Mouse (Mus musculus): ENCODE measurements around the gene Tfap2a. TPM values are rescaled to one million over a fixed set of nuclear protein-coding genes. Genes with fewer than 3 reads are reported as not detected.

Tfap2a gene
- polyA plus RNA-seq, 1 experiment from 2014 or later = 1.2 TPM

- WGBS = under 1% methylated on average over 63 of the region's 70 CpGs
- Histone ChIP-seq H3K4me1 (ENCODE audit: control insufficient read depth, insufficient read depth, low read length) (no peaks in the 10 kb centered on the region), H3K9me3 (ENCODE audit: control insufficient read depth, low read depth, low read length) (no peaks in the 10 kb centered on the region), H3K36me3 (ENCODE audit: control insufficient read depth, insufficient read depth, low read length) (no peaks in the 10 kb centered on the region), H3K9ac (replicated peaks; ENCODE audit: low read depth, low read length) (no peak overlapping the region; the same call in 1 of the 2 replicates), H3K4me3 (ENCODE audit: low read depth, low read length) (peak overlapping the region; percentile 48), H3K27ac (ENCODE audit: low read length) (no peak overlapping the region), H3K27me3 (ENCODE audit: control insufficient read depth, insufficient read depth, low read length) (peaks cover 58% of the 10 kb centered on the region), H3K4me2 (replicated peaks; ENCODE audit: low read depth, low read length) (peak overlapping the region; percentile 76)
- ATAC-seq (ENCODE audit: insufficient number of reproducible peaks, insufficient read depth, low FRiP score, low read depth) = peak; percentile 96
These were observed 15.2 kb downstream of the Tfap2a start for GRCm38 (mm10) chr13:40722741-40723597.

DNA sequence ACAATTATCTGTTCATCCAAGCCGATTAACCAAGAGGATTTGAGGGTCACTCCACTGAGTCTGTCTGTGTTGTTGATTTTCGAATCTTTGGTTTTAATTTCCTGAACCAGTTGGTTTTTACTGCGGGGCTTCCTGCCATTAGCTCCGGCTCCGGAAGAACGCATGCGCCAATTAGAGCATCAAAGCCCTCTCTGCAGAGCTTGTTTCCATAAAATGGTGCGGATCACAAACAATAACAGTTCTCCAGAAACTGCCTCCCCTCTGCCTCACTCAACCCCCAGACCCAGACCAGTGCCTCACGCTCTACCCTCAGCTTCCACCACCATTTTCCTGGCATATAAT, 18.5 kb downstream of the Tfap2a start:
- Histone ChIP-seq H3K9me3 (ENCODE audit: control insufficient read depth, low read depth, low read length) (no peaks in the 10 kb centered on the region), H3K4me1 (ENCODE audit: control insufficient read depth, insufficient read depth, low read length) (no peaks in the 10 kb centered on the region), H3K9ac (replicated peaks; ENCODE audit: low read depth, low read length) (no peak overlapping the region), H3K36me3 (ENCODE audit: control insufficient read depth, insufficient read depth, low read length) (no peaks in the 10 kb centered on the region), H3K27me3 (ENCODE audit: control insufficient read depth, insufficient read depth, low read length) (peaks cover 63% of the 10 kb centered on the region), H3K4me3 (ENCODE audit: low read depth, low read length) (no peak overlapping the region), H3K27ac (ENCODE audit: low read length) (no peak overlapping the region), H3K4me2 (replicated peaks; ENCODE audit: low read depth, low read length) (no peak overlapping the region)
- 10% methylated on average over 9 of the region's 9 CpGs for WGBS
- no peak for ATAC-seq (ENCODE audit: insufficient number of reproducible peaks, insufficient read depth, low FRiP score, low read depth)

DNA sequence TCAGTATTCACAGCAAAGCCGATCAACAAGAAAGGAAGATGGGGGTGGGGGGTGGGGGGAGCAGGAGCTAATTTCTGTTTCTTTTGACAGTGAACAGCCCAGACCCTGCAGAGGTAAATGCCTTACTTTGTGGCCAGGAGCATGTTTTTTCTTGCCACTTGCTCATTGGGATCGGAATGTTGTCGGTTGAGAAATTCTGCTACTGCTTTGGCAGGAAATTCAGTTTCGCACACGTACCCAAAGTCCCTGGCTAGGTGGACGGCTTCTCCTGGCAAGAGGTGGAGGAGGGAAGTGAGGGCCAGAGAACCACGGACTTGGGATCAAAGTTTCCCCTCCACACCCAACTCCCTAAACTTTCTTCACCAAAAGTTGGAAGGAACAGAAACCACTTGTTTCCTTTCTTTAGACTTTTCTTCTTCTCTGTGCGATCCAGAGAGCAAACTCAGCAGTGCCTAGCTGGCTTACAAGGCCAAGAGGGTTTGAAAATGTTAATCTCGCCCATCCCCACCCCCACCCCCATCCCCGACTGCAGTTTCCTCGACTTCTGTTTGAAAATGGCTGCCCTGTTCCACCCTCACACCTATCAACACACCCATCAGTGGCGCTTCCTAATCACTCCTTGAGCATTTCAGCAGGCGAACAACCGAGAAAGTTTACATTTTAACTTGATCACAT, 19.0 kb downstream of the Tfap2a start:
- Histone ChIP-seq H3K9me3 (ENCODE audit: control insufficient read depth, low read depth, low read length) (no peaks in the 10 kb centered on the region), H3K4me2 (replicated peaks; ENCODE audit: low read depth, low read length) (no peak overlapping the region), H3K27me3 (ENCODE audit: control insufficient read depth, insufficient read depth, low read length) (peaks cover 64% of the 10 kb centered on the region), H3K27ac (ENCODE audit: low read length) (no peak overlapping the region), H3K4me1 (ENCODE audit: control insufficient read depth, insufficient read depth, low read length) (no peaks in the 10 kb centered on the region), H3K36me3 (ENCODE audit: control insufficient read depth, insufficient read depth, low read length) (no peaks in the 10 kb centered on the region), H3K9ac (replicated peaks; ENCODE audit: low read depth, low read length) (no peak overlapping the region), H3K4me3 (ENCODE audit: low read depth, low read length) (no peak overlapping the region)
- 11% methylated on average over 14 of the region's 14 CpGs for WGBS
- ATAC-seq (ENCODE audit: insufficient number of reproducible peaks, insufficient read depth, low FRiP score, low read depth) = no peak

DNA sequence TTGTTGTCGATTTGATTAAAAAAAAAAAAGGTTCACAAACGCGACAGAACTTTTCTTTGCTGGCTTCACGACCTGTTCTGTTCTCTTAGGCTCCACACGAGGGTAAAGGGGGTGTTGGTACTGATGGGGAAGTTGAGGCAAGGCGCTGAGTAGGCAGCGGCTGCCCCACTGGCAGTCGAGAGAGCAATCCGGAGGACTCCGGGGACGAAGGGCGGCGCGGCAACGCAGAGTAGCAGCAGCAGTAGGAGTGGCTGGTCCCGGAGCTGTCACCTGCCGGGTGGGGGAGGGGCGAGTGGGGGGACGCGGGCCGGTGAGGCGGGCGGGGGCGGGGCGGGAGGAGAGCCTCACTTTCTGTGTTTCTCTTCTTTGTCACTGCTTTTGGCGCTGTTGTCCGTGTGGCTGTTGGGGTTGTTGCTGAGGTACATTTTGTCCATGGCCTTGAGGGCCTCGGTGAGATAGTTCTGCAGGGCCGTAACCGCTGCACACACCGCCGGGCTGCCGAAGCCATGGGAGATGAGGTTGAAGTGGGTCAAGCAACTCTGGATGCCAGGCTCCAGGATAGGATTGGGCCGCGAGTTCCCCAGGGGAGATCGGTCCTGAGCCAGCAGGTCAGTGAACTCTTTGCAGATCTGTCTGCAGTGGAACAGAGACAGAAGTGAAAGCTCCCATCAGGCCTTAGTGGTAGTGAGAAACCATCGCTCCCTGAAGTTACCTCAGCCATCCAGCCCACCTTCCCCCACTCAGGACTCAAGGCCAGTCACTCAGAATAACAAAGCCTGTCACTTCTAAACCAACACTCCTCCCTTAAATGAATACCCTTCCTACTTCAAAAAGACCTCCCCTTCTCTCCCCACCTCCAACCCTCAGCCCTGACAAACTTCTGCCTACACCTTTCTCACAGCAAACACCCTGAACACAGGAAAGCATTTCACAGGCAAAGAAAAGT, 21.1 kb downstream of the Tfap2a start:
- H3K4me2 ChIP-seq (replicated peaks; ENCODE audit: low read depth, low read length) = no peak overlapping the region
- H3K9me3 ChIP-seq (ENCODE audit: control insufficient read depth, low read depth, low read length) = no peaks in the 10 kb centered on the region
- peaks cover 68% of the 10 kb centered on the region for H3K27me3 ChIP-seq (ENCODE audit: control insufficient read depth, insufficient read depth, low read length)
- no peak overlapping the region for H3K27ac ChIP-seq (ENCODE audit: low read length)
- H3K9ac ChIP-seq (replicated peaks; ENCODE audit: low read depth, low read length) = no peak overlapping the region
- H3K36me3 ChIP-seq (ENCODE audit: control insufficient read depth, insufficient read depth, low read length) = no peaks in the 10 kb centered on the region
- 6% methylated on average over 36 of the region's 37 CpGs for WGBS
- H3K4me1 ChIP-seq (ENCODE audit: control insufficient read depth, insufficient read depth, low read length) = no peaks in the 10 kb centered on the region
- no peak for ATAC-seq (ENCODE audit: insufficient number of reproducible peaks, insufficient read depth, low FRiP score, low read depth)
- H3K4me3 ChIP-seq (ENCODE audit: low read depth, low read length) = no peak overlapping the region

DNA sequence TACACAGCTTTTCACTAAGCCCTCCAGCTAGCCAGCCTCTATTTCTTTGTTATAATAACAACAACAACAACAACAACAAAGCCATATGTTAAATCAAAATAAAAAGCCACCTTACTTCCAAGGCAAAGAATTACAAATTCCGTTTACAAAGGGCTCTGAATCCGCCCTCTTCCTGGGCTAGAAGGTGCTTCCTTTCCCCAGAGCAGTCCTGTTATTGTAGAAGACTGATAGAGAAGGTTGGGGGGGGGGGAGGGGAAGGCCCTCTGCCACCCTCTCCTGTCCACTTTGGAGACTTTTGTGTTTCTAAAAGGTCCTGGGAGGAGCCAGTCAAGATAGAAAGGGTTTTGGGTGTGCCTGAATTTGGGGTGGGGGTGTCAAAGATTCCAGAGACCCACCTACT, 23.6 kb downstream of the Tfap2a start:
- no peaks in the 10 kb centered on the region for H3K36me3 ChIP-seq (ENCODE audit: control insufficient read depth, insufficient read depth, low read length)
- no peaks in the 10 kb centered on the region for H3K4me1 ChIP-seq (ENCODE audit: control insufficient read depth, insufficient read depth, low read length)
- no peak overlapping the region for H3K4me3 ChIP-seq (ENCODE audit: low read depth, low read length)
- ATAC-seq (ENCODE audit: insufficient number of reproducible peaks, insufficient read depth, low FRiP score, low read depth) = no peak
- no peak overlapping the region for H3K27ac ChIP-seq (ENCODE audit: low read length)
- no peaks in the 10 kb centered on the region for H3K9me3 ChIP-seq (ENCODE audit: control insufficient read depth, low read depth, low read length)
- H3K9ac ChIP-seq (replicated peaks; ENCODE audit: low read depth, low read length) = no peak overlapping the region
- 3% methylated on average over 2 of the region's 2 CpGs for WGBS
- no peak overlapping the region for H3K4me2 ChIP-seq (replicated peaks; ENCODE audit: low read depth, low read length)
- H3K27me3 ChIP-seq (ENCODE audit: control insufficient read depth, insufficient read depth, low read length) = peaks cover 60% of the 10 kb centered on the region

- H3K27me3 ChIP-seq (ENCODE audit: control insufficient read depth, insufficient read depth, low read length) = peaks cover 63% of the 10 kb centered on the region
- no peak overlapping the region for H3K9ac ChIP-seq (replicated peaks; ENCODE audit: low read depth, low read length)
- H3K27ac ChIP-seq (ENCODE audit: low read length) = no peak overlapping the region
- no peak overlapping the region for H3K4me2 ChIP-seq (replicated peaks; ENCODE audit: low read depth, low read length)
- no peak for ATAC-seq (ENCODE audit: insufficient number of reproducible peaks, insufficient read depth, low FRiP score, low read depth)
- H3K9me3 ChIP-seq (ENCODE audit: control insufficient read depth, low read depth, low read length) = no peaks in the 10 kb centered on the region
- H3K4me3 ChIP-seq (ENCODE audit: low read depth, low read length) = no peak overlapping the region
- no peaks in the 10 kb centered on the region for H3K4me1 ChIP-seq (ENCODE audit: control insufficient read depth, insufficient read depth, low read length)
- WGBS = 9% methylated on average over 5 of the region's 5 CpGs
- H3K36me3 ChIP-seq (ENCODE audit: control insufficient read depth, insufficient read depth, low read length) = no peaks in the 10 kb centered on the region
These were observed 24.5 kb downstream of the Tfap2a start for GRCm38 (mm10) chr13:40713681-40714080.

GRCm38 (mm10) chr13:40713241-40713640, 24.9 kb downstream of the Tfap2a start:
- no peak overlapping the region for H3K27ac ChIP-seq (ENCODE audit: low read length)

GRCm38 (mm10) chr13:40712526-40712832, 25.7 kb downstream of the Tfap2a start:
- H3K9ac ChIP-seq (replicated peaks; ENCODE audit: low read depth, low read length) = no peak overlapping the region
- H3K4me2 ChIP-seq (replicated peaks; ENCODE audit: low read depth, low read length) = no peak overlapping the region
- H3K27ac ChIP-seq (ENCODE audit: low read length) = no peak overlapping the region
- peaks cover 68% of the 10 kb centered on the region for H3K27me3 ChIP-seq (ENCODE audit: control insufficient read depth, insufficient read depth, low read length)
- 1% methylated on average over 4 of the region's 4 CpGs for WGBS
- no peaks in the 10 kb centered on the region for H3K9me3 ChIP-seq (ENCODE audit: control insufficient read depth, low read depth, low read length)
- no peaks in the 10 kb centered on the region for H3K4me1 ChIP-seq (ENCODE audit: control insufficient read depth, insufficient read depth, low read length)
- H3K4me3 ChIP-seq (ENCODE audit: low read depth, low read length) = no peak overlapping the region
- H3K36me3 ChIP-seq (ENCODE audit: control insufficient read depth, insufficient read depth, low read length) = no peaks in the 10 kb centered on the region
- ATAC-seq (ENCODE audit: insufficient number of reproducible peaks, insufficient read depth, low FRiP score, low read depth) = no peak

More at GRCm38 (mm10) chr13:40713241-40713640, 24.9 kb downstream of the Tfap2a start:
- ATAC-seq (ENCODE audit: insufficient number of reproducible peaks, insufficient read depth, low FRiP score, low read depth) = no peak
- Histone ChIP-seq H3K36me3 (ENCODE audit: control insufficient read depth, insufficient read depth, low read length) (no peaks in the 10 kb centered on the region), H3K4me2 (replicated peaks; ENCODE audit: low read depth, low read length) (no peak overlapping the region), H3K9me3 (ENCODE audit: control insufficient read depth, low read depth, low read length) (no peaks in the 10 kb centered on the region), H3K9ac (replicated peaks; ENCODE audit: low read depth, low read length) (no peak overlapping the region), H3K27me3 (ENCODE audit: control insufficient read depth, insufficient read depth, low read length) (peaks cover 67% of the 10 kb centered on the region), H3K4me3 (ENCODE audit: low read depth, low read length) (no peak overlapping the region), H3K4me1 (ENCODE audit: control insufficient read depth, insufficient read depth, low read length) (no peaks in the 10 kb centered on the region)
- WGBS = 8% methylated on average over 4 of the region's 4 CpGs
